Comparison of ENCODE assay signal across 15 mouse cellular contexts in the genomic region with DNA sequence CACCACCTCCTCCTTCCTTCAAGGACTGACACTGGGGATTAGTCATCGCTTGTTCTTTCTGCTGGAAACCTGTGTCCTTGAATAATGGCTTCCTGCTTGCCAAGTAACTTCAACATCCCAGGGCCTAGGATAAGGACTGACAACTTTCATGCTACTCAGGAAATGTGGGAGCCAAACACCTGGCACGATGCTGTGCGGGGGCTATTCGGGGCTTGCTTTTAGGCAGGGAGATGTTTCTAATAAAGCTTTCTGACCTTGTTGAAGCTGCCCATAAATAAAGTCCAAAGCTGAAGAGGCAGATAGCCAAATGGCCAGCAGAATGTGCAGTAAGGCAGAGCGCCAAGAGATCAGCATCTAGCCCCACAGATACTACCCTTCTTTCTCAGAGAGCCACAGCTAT. TPM values are rescaled to one million over a fixed set of nuclear protein-coding genes. Genes with fewer than 3 reads are reported as not detected.
A peak's percentile ranks its signal among the peaks of the same experiment; 100 is the strongest.
DNase-seq lines count a peak whose midpoint lies in the region; ATAC-seq and TF ChIP-seq lines count a peak whose summit lies in the region.
"Had no signal": no experiment of that assay in that cellular context is flagged by ENCODE, and none has a peak within 500 bp of the region (broad histone marks: within the 10 kb centered on the region; RNA-seq: fewer than 3 reads in every experiment).

No protein-coding gene starts in this region.

- H3K27ac ChIP-seq in lung, postnatal 0 days (ENCODE audit: low read length), result no peak overlapping the region
- H3K27ac ChIP-seq in forebrain, embryonic 16.5 days (ENCODE audit: low read length), result no peak overlapping the region
- no peak overlapping the region for H3K27ac ChIP-seq in gastrocnemius, adult 2 months
- H3K27ac ChIP-seq: layer of hippocampus, adult 2 months; liver, embryonic 15.5 days had no signal

- TF ChIP-seq CTCF in lung, postnatal 0 days (IDR thresholded peaks at IDR 0.05), result no peak
- no peak for TF ChIP-seq CTCF in gastrocnemius, adult 2 months (IDR thresholded peaks at IDR 0.05)

- no peak overlapping the region for H3K4me3 ChIP-seq in lung, postnatal 0 days (ENCODE audit: low read depth, low read length)
- H3K4me3 ChIP-seq in forebrain, embryonic 16.5 days (replicated peaks; ENCODE audit: low read length), result no peak overlapping the region
- H3K4me3 ChIP-seq in gastrocnemius, adult 2 months, result no peak overlapping the region
- H3K4me3 ChIP-seq: layer of hippocampus, adult 2 months; liver, embryonic 15.5 days had no signal

- H3K9ac ChIP-seq in lung, postnatal 0 days (replicated peaks; ENCODE audit: low read depth), result no peak overlapping the region
- no peak overlapping the region for H3K9ac ChIP-seq in forebrain, embryonic 16.5 days (replicated peaks; ENCODE audit: low read depth, low read length)
- H3K9ac ChIP-seq: liver, embryonic 15.5 days had no signal

- no peak for TF ChIP-seq EP300 in lung, postnatal 0 days (IDR thresholded peaks at IDR 0.05)

- H3K4me2 ChIP-seq in lung, postnatal 0 days (replicated peaks; ENCODE audit: low read depth, low read length), result no peak overlapping the region
- H3K4me2 ChIP-seq in forebrain, embryonic 16.5 days (ENCODE audit: low read length), result no peak overlapping the region
- H3K4me2 ChIP-seq: heart, embryonic 11.5 days; liver, embryonic 15.5 days; midbrain, embryonic 11.5 days had no signal

- 55% methylated on average over 5 of the region's 5 CpGs for WGBS in lung, postnatal 0 days
- 94% methylated on average over 5 of the region's 5 CpGs for WGBS in forebrain, embryonic 16.5 days

- peaks cover 5% of the 10 kb centered on the region for H3K4me1 ChIP-seq in lung, postnatal 0 days (ENCODE audit: insufficient read depth, low read depth, low read length)
- H3K4me1 ChIP-seq in forebrain, embryonic 16.5 days (replicated peaks; ENCODE audit: control insufficient read depth, insufficient read depth, low read length), result peaks cover 13% of the 10 kb centered on the region
- H3K4me1 ChIP-seq: liver, embryonic 15.5 days had no signal

- intact Hi-C loops in gastrocnemius, adult 2 months (cut with DNase I), result no loop called here

- peak; percentile 61 to 63 for DNase-seq in cerebellum, postnatal 10 days
- peak; percentile 28 for DNase-seq in lung, postnatal 0 days (ENCODE audit: low spot score)
- DNase-seq in lung, postnatal 4 days, result no peak
- DNase-seq in adrenal gland, postnatal 25 days, result peak; percentile 29
- DNase-seq in testis, postnatal 10 days (ENCODE audit: low spot score), result peak; percentile 53
- no peak for DNase-seq in gastrocnemius, adult 2 months
- DNase-seq: gastrocnemius, postnatal 25 days; lung, postnatal 36 days; right cerebral cortex, postnatal 14 days had no signal

- H3K36me3 ChIP-seq in lung, postnatal 0 days (ENCODE audit: insufficient read depth, low read length), result no peaks in the 10 kb centered on the region
- no peaks in the 10 kb centered on the region for H3K36me3 ChIP-seq in forebrain, embryonic 16.5 days (ENCODE audit: control insufficient read depth, insufficient read depth)
- H3K36me3 ChIP-seq: liver, embryonic 15.5 days had no signal

- ATAC-seq in cerebellum, adult (ENCODE audit: insufficient number of reproducible peaks, low FRiP score, low TSS enrichment), result no peak
- ATAC-seq in lung, postnatal 0 days, result peak; percentile 28
- ATAC-seq in forebrain, embryonic 16.5 days, result no peak

- no peaks in the 10 kb centered on the region for H3K9me3 ChIP-seq in lung, postnatal 0 days (ENCODE audit: low read length)
- no peaks in the 10 kb centered on the region for H3K9me3 ChIP-seq in forebrain, embryonic 16.5 days (ENCODE audit: control insufficient read depth, low read length)
- H3K9me3 ChIP-seq: liver, embryonic 15.5 days had no signal

- H3K27me3 ChIP-seq in lung, postnatal 0 days (replicated peaks; ENCODE audit: insufficient read depth, low read length), result no peaks in the 10 kb centered on the region
- 0 out of 2 replicates have a peak, but pooled peaks cover 4% of the 10 kb centered on the region for H3K27me3 ChIP-seq in forebrain, embryonic 16.5 days (replicated peaks; ENCODE audit: control insufficient read depth, insufficient read depth, low read length)
- H3K27me3 ChIP-seq: liver, embryonic 15.5 days had no signal

RNA-seq across cellular contexts. Expression of gene Edem3, which starts 35.3 kb away (rescaled TPM):
- 10.1 and 11.2 TPM in 2 replicates for polyA plus RNA-seq in lung, postnatal 0 days (2015; fragmentation: Nextera tagmentation; extraction: Ambion mirVana)
- 129 and 132 TPM in 2 replicates for total RNA-seq in adrenal gland, postnatal 25 days (2021)
- polyA plus RNA-seq in forebrain, embryonic 16.5 days (2015; fragmentation: Nextera tagmentation; extraction: Ambion mirVana), result 21.2 and 21.5 TPM in 2 replicates
- 10 to 100 TPM; 21.1 to 23.6 TPM for total RNA-seq in gastrocnemius, adult 2 months (2021)

Comparison
In these comparisons a context has a peak if more than half of its experiments do, and no peak if none do; other contexts are left out.
1. DNase-seq: peak in cerebellum, postnatal 10 days (2 of 2), lung, postnatal 0 days (single experiment), adrenal gland, postnatal 25 days (single experiment) and testis, postnatal 10 days (single experiment); none in lung, postnatal 4 days (0 of 2) and gastrocnemius, adult 2 months (single experiment).